Mouse (Mus musculus): ENCODE data around the gene Parp4. TPM values are rescaled to one million over a fixed set of nuclear protein-coding genes. Genes with fewer than 3 reads are reported as not detected.

Gene Parp4
- polyA plus RNA-seq, 1 experiment from 2014 or later = 2.2 TPM

DNA sequence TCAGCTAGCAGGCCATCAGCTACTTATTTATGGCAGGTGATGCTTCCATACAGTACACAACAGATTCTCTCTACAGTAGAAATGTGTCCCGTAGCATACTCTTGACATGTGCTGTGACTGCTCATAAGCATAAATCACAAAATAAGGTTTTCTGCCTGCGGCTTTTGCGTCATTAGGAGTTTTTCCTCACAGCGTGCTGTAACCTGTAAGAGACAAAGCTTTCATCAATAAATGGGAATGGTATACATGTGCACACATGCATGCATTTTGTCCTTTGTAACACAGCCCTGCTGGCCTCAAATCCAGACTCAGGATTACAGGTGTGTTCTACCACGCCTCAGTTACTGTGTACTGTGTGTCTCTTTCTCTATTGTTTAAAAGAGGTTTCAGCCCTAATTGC lies 122.4 kb downstream of the Parp4 start:
- ATAC-seq (ENCODE audit: low FRiP score) = no peak
- 93% methylated on average over 5 of the region's 5 CpGs for WGBS
- peaks cover 70% of the 10 kb centered on the region for H3K36me3 ChIP-seq

DNA sequence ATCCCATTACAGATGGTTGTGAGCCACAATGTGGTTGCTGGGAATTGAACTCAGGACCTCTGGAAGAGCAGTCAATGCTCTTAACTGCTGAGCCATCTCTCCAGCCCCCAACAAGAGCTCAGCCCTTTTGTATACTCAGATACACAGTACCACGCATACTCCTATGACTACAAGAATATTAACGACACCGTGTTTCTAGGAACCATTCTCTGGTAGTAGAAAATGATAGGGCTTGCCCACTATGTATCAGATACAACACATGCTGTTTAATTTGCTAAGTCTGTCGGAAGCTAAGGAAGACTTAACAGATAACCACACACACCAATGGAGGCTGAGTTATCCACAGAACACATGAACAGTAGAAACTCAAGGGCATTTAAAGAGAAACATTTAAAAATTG lies 127.2 kb downstream of the Parp4 start:
- Histone ChIP-seq H3K4me3 (no peak overlapping the region), H3K27me3 (no peaks in the 10 kb centered on the region), H3K9ac (no peak overlapping the region), H3K4me1 (no peaks in the 10 kb centered on the region), H3K27ac (no peak overlapping the region), H3K4me2 (replicated peaks) (no peak overlapping the region), H3K9me3 (replicated peaks) (no peaks in the 10 kb centered on the region), H3K36me3 (peaks cover 26% of the 10 kb centered on the region)
- 95% methylated on average over 4 of the region's 4 CpGs for WGBS
- ATAC-seq (ENCODE audit: low FRiP score) = no peak

More for the DNA sequence above, 122.4 kb downstream of the Parp4 start:
- H3K9me3 ChIP-seq (replicated peaks) = no peaks in the 10 kb centered on the region
- no peaks in the 10 kb centered on the region for H3K4me1 ChIP-seq
- no peak overlapping the region for H3K4me3 ChIP-seq
- no peak overlapping the region for H3K9ac ChIP-seq
- no peak overlapping the region for H3K27ac ChIP-seq
- H3K4me2 ChIP-seq (replicated peaks) = no peak overlapping the region
- no peaks in the 10 kb centered on the region for H3K27me3 ChIP-seq

DNA sequence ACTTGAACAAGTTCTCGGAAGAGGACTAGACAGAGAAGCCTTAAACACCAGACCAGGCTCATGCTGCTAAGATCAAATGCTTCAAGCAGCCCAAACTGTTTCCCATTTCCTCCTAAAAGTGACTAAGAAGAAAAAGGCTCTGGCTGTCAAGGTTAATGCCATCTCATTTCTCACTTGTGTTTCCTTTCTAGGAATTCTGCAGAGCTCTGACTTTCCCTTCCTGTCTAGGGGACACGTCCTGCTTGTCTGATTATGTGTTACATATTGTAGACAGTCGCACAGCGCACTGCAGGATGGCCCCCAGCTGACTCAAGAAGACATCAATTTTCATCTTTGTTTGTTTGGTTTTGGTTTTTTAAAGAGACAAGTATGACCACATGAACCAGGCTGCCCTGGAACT lies 130.3 kb downstream of the Parp4 start:
- Histone ChIP-seq H3K27ac (no peak overlapping the region), H3K9ac (no peak overlapping the region), H3K9me3 (replicated peaks) (no peaks in the 10 kb centered on the region), H3K27me3 (no peaks in the 10 kb centered on the region), H3K4me2 (replicated peaks) (no peak overlapping the region), H3K4me1 (no peaks in the 10 kb centered on the region), H3K36me3 (peaks cover 7% of the 10 kb centered on the region), H3K4me3 (no peak overlapping the region)
- 83% methylated on average over 4 of the region's 4 CpGs for WGBS
- no peak for ATAC-seq (ENCODE audit: low FRiP score)

Other genes starting within 250 kb of the Parp4 start
- gene Atp12a, start 210.6 kb upstream of the Parp4 start, polyA plus RNA-seq (2016; fragmentation: Nextera tagmentation; extraction: Ambion mirVana) = not detected in 2 replicates
- 1.6 and 2.0 TPM in 2 replicates for gene Rnf17, start 173.0 kb upstream of the Parp4 start, polyA plus RNA-seq (2016; fragmentation: Nextera tagmentation; extraction: Ambion mirVana)
- 16.5 and 16.8 TPM in 2 replicates for gene Cenpj, start 194 bp upstream of the Parp4 start, polyA plus RNA-seq (2016; fragmentation: Nextera tagmentation; extraction: Ambion mirVana)
- gene Mphosph8, start 92.6 kb downstream of the Parp4 start, polyA plus RNA-seq (2016; fragmentation: Nextera tagmentation; extraction: Ambion mirVana) = 47.1 and 54.3 TPM in 2 replicates
- 46.2 and 53.9 TPM in 2 replicates for gene Pspc1, start 202.7 kb downstream of the Parp4 start, polyA plus RNA-seq (2016; fragmentation: Nextera tagmentation; extraction: Ambion mirVana)
- 35.5 and 35.8 TPM in 2 replicates for gene Zmym5, start 236.1 kb downstream of the Parp4 start, polyA plus RNA-seq (2016; fragmentation: Nextera tagmentation; extraction: Ambion mirVana)